Mouse (Mus musculus): ENCODE data around the gene Net1. TPM values are rescaled to one million over a fixed set of nuclear protein-coding genes. Genes with fewer than 3 reads are reported as not detected.

Gene Net1
- polyA plus RNA-seq, 1 experiment from 2014 or later, result 12.9 TPM

DNA sequence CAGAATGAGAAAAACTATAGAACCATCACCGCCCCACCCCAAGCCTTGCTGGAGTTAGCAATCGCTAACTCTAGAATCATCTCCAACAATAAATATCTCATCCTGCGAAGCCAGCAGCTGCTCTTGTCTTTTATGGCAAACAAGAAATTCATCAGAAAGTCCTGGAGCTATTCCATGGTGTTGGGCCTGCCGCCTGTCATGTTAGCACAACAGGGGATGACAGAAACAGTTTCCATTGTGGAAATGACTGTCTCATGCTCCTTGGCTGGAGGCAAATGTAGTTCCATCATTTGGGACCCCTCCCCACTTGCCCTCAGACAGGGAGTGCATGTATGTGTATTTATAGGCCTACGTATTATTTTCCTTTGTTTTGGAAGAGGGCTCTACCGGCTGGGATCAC, 41.6 kb downstream of the Net1 start:
- Histone ChIP-seq H3K4me2 (ENCODE audit: low read length) (no peak overlapping the region), H3K36me3 (ENCODE audit: control insufficient read depth, insufficient read depth, low read length) (no peaks in the 10 kb centered on the region), H3K4me1 (ENCODE audit: control insufficient read depth, insufficient read depth, low read depth, low read length) (no peaks in the 10 kb centered on the region), H3K9me3 (ENCODE audit: control insufficient read depth, low read length) (no peaks in the 10 kb centered on the region), H3K27ac (ENCODE audit: low read depth, low read length) (no peak overlapping the region), H3K27me3 (replicated peaks; ENCODE audit: control insufficient read depth, insufficient read depth, low read length) (no peaks in the 10 kb centered on the region), H3K4me3 (ENCODE audit: low read length) (no peak overlapping the region), H3K9ac (ENCODE audit: low read depth, low read length) (no peak overlapping the region)
- 74% methylated on average over 6 of the region's 6 CpGs for WGBS
- no peak for ATAC-seq

DNA sequence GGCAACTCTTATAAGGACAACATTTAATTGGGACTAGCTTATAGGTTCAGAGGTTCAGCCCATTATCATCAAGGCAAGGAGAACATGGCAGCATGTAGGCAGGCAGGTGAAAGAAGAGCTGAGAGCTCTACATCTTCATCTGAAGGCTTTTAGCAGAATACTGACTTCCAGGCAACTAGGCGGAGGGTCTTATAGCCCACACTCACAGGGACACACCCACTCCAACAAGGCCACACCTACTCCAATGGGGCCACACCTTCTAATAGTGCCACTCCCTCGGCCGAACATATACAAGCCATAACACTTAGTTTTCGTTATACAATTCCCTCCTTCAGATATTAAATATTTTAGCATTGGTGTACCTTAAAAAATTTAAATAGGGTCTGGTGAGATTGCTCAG, 45.2 kb downstream of the Net1 start:
- Histone ChIP-seq H3K4me3 (ENCODE audit: low read length) (no peak overlapping the region), H3K9me3 (ENCODE audit: control insufficient read depth, low read length) (no peaks in the 10 kb centered on the region), H3K27me3 (replicated peaks; ENCODE audit: control insufficient read depth, insufficient read depth, low read length) (no peaks in the 10 kb centered on the region), H3K4me1 (ENCODE audit: control insufficient read depth, insufficient read depth, low read depth, low read length) (no peaks in the 10 kb centered on the region), H3K4me2 (ENCODE audit: low read length) (no peak overlapping the region), H3K36me3 (ENCODE audit: control insufficient read depth, insufficient read depth, low read length) (no peaks in the 10 kb centered on the region), H3K27ac (ENCODE audit: low read depth, low read length) (no peak overlapping the region), H3K9ac (ENCODE audit: low read depth, low read length) (no peak overlapping the region)
- WGBS, result 96% methylated on average over 4 of the region's 4 CpGs
- ATAC-seq, result no peak

DNA sequence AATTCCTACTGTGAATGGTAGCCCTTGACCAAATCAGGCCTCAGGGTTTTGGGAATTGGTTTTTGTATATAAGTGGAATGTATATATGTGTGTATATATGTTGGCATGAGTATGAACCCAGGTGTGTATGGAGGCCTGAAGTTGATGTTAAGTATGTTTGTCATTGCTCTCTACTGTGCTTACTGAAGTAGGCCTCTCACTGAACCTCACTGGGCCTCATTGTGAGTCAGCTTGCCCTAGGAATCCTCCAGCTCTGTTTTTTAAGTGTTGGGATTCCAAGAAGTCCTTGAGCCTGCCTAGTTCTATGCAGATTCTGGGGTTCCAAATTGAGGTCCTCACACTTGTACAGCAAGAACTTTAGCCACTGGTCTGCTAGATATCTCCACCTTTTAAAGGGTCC, 48.1 kb downstream of the Net1 start:
- H3K4me1 ChIP-seq (ENCODE audit: control insufficient read depth, insufficient read depth, low read depth, low read length), result no peaks in the 10 kb centered on the region
- no peak overlapping the region for H3K4me3 ChIP-seq (ENCODE audit: low read length)
- no peaks in the 10 kb centered on the region for H3K36me3 ChIP-seq (ENCODE audit: control insufficient read depth, insufficient read depth, low read length)
- no peak for ATAC-seq
- H3K27ac ChIP-seq (ENCODE audit: low read depth, low read length), result no peak overlapping the region
- H3K27me3 ChIP-seq (replicated peaks; ENCODE audit: control insufficient read depth, insufficient read depth, low read length), result no peaks in the 10 kb centered on the region
- H3K9me3 ChIP-seq (ENCODE audit: control insufficient read depth, low read length), result no peaks in the 10 kb centered on the region
- H3K4me2 ChIP-seq (ENCODE audit: low read length), result no peak overlapping the region
- no peak overlapping the region for H3K9ac ChIP-seq (ENCODE audit: low read depth, low read length)

DNA sequence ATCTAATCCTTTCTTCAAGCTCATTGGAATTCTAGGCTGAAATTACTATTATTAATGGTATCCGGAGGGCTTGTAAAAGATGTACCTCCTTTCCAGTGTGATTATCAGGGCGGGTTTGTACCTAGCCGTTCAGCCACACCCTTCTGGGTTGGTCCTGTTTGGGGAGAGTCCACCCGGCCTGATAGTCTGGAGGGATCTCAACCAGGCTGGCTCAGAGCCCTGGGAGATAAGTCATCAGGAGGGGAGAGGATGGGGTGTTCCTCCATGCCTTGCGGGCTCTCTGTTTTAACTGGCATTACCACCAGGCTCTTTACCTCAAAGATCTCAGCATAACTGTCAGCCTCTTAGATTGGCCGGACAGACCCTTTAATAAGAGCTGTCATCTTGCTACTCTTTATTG, 50.9 kb downstream of the Net1 start:
- 97% methylated on average over 6 of the region's 6 CpGs for WGBS

DNA sequence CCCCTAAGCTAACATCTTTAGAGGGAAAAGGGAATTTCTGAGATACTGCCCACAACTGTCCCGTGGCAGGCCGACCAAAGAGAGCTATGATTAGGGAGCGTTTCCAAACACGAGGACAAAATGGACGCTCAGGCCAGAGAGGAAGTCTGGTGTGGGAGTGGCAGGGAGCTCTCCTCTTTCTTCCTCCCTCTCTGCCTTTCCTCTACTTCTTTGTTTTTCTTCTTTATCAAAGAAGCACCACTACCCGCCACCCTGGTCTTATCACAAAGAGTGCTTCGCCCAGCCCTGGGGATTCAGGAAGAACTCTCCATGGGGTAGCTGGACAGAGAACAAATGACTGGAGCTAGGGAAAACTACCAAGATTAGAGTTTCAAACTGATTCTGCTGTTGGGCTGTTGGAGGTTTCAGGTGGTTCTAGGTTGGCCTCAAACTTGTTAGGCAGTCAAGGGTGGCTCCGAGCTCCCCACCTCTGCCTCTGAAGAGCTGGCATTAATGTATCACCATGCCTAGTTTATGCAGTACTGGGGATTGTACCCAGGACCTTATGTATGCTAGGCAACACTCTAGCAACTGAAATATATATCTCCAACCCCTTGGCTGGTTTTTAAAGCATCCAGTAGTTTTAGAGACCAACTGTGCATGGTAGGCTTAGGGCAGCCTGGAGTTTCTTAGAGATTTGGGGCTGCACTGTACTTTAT, 51.5 kb downstream of the Net1 start:
- no peak for ATAC-seq
- WGBS, result 84% methylated on average over 8 of the region's 8 CpGs
- H3K27ac ChIP-seq (ENCODE audit: low read depth, low read length), result no peak overlapping the region
- H3K4me1 ChIP-seq (ENCODE audit: control insufficient read depth, insufficient read depth, low read depth, low read length), result no peaks in the 10 kb centered on the region
- H3K4me2 ChIP-seq (ENCODE audit: low read length), result no peak overlapping the region
- no peak overlapping the region for H3K9ac ChIP-seq (ENCODE audit: low read depth, low read length)
- no peaks in the 10 kb centered on the region for H3K36me3 ChIP-seq (ENCODE audit: control insufficient read depth, insufficient read depth, low read length)
- no peaks in the 10 kb centered on the region for H3K27me3 ChIP-seq (replicated peaks; ENCODE audit: control insufficient read depth, insufficient read depth, low read length)
- no peak overlapping the region for H3K4me3 ChIP-seq (ENCODE audit: low read length)
- no peaks in the 10 kb centered on the region for H3K9me3 ChIP-seq (ENCODE audit: control insufficient read depth, low read length)

More for the DNA sequence above, 50.9 kb downstream of the Net1 start:
- Histone ChIP-seq H3K36me3 (ENCODE audit: control insufficient read depth, insufficient read depth, low read length) (no peaks in the 10 kb centered on the region), H3K27ac (ENCODE audit: low read depth, low read length) (no peak overlapping the region), H3K4me2 (ENCODE audit: low read length) (no peak overlapping the region), H3K9me3 (ENCODE audit: control insufficient read depth, low read length) (no peaks in the 10 kb centered on the region), H3K9ac (ENCODE audit: low read depth, low read length) (no peak overlapping the region), H3K4me1 (ENCODE audit: control insufficient read depth, insufficient read depth, low read depth, low read length) (no peaks in the 10 kb centered on the region), H3K27me3 (replicated peaks; ENCODE audit: control insufficient read depth, insufficient read depth, low read length) (no peaks in the 10 kb centered on the region), H3K4me3 (ENCODE audit: low read length) (no peak overlapping the region)
- no peak for ATAC-seq

DNA sequence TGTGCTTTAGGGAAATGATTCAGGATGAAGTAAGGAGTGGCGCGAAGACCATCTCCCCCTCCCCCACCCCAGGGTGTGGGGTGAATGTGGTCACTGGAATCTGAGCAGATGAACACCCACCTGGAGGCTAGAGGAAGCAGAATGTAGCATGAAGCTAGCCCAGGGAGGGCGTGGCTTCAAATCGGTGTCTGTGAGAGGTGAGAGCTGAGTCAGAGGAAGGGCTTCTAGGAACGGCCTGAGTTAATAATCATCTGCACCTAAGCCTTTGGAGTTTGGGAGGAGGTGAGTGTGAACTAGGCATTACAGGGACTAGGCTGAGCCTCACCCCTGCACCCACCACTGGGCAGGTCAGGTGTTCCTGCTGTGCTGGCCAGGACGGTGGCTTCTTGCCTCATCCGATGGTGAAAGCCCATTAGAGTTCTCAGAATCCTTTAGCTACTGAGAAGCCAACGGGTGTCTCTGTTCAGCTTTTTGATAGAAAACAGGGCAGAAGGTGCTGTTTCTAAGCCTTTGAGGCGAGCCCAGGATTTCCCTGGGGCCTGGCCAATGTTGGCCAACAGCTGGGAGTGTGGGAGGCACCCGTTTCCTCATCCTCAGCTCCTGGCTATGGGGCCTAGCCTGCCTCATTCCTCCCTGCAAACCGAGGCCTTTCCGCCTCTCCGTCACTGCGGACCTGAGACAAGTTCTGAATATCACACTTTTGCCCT, 52.2 kb downstream of the Net1 start:
- Histone ChIP-seq H3K36me3 (ENCODE audit: control insufficient read depth, insufficient read depth, low read length) (no peaks in the 10 kb centered on the region), H3K4me1 (ENCODE audit: control insufficient read depth, insufficient read depth, low read depth, low read length) (no peaks in the 10 kb centered on the region), H3K9me3 (ENCODE audit: control insufficient read depth, low read length) (no peaks in the 10 kb centered on the region), H3K27ac (ENCODE audit: low read depth, low read length) (no peak overlapping the region), H3K9ac (ENCODE audit: low read depth, low read length) (no peak overlapping the region), H3K27me3 (replicated peaks; ENCODE audit: control insufficient read depth, insufficient read depth, low read length) (no peaks in the 10 kb centered on the region), H3K4me2 (ENCODE audit: low read length) (no peak overlapping the region), H3K4me3 (ENCODE audit: low read length) (no peak overlapping the region)
- no peak for ATAC-seq
- 87% methylated on average over 14 of the region's 14 CpGs for WGBS

DNA sequence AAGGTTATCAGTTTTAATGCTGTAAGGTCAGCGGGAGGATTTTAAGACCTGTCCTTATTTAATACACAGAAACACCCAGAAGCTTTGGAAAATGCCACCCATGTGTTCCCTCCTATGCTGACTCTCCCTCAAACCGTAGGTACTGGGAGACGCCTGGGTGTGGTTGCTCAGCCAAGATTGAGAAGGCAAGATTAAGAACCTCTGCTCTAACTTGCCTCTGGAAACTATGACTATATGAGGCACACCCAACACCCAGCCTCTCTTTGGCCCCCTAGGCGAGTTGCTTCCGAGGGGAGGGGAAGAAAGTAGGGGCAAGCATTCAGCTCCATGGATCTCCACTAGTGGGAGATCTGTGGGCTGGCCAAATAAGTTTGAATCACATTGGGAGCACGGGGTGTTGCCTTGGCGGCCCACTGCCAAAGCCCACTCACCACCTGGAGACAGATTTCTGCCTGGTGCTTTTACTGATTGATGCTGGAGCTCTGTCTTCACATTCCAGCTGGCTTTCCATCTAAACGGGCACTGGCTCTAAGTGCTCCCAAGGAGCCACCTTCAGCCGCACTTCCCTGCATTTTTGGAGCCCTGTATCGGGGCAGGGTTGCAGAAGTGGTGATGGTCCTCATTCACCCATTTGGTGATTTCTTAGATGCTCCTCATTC, 55.0 kb downstream of the Net1 start:
- Histone ChIP-seq H3K4me2 (ENCODE audit: low read length) (no peak overlapping the region), H3K9me3 (ENCODE audit: control insufficient read depth, low read length) (no peaks in the 10 kb centered on the region), H3K4me1 (ENCODE audit: control insufficient read depth, insufficient read depth, low read depth, low read length) (no peaks in the 10 kb centered on the region), H3K27me3 (replicated peaks; ENCODE audit: control insufficient read depth, insufficient read depth, low read length) (no peaks in the 10 kb centered on the region), H3K4me3 (ENCODE audit: low read length) (no peak overlapping the region), H3K36me3 (ENCODE audit: control insufficient read depth, insufficient read depth, low read length) (no peaks in the 10 kb centered on the region), H3K9ac (ENCODE audit: low read depth, low read length) (no peak overlapping the region), H3K27ac (ENCODE audit: low read depth, low read length) (no peak overlapping the region)
- no peak for ATAC-seq
- 91% methylated on average over 10 of the region's 10 CpGs for WGBS

DNA sequence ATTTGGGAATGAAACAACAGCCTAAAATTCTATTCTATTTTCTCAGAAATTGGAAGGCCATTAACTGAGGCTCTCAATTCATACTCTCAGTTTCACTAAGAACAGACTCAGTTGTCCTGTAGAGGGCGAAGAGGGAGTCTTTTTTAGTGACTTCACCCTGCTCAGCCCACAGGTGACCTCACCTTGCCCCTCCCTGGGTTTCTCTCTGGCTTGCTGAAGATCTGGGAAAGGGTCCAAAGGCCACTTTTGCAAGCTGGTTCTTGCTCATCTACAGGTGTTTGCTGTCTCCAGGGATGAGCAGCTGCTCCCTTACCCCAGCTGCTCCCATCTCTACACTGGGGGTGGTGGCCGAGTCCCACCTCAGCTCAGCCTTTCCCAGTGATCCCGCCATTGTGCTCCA, 55.7 kb downstream of the Net1 start:
- no peak overlapping the region for H3K9ac ChIP-seq (ENCODE audit: low read depth, low read length)
- H3K27ac ChIP-seq (ENCODE audit: low read depth, low read length), result no peak overlapping the region
- 82% methylated on average over 3 of the region's 3 CpGs for WGBS
- H3K9me3 ChIP-seq (ENCODE audit: control insufficient read depth, low read length), result no peaks in the 10 kb centered on the region
- no peaks in the 10 kb centered on the region for H3K36me3 ChIP-seq (ENCODE audit: control insufficient read depth, insufficient read depth, low read length)
- no peaks in the 10 kb centered on the region for H3K27me3 ChIP-seq (replicated peaks; ENCODE audit: control insufficient read depth, insufficient read depth, low read length)
- no peak overlapping the region for H3K4me3 ChIP-seq (ENCODE audit: low read length)
- no peaks in the 10 kb centered on the region for H3K4me1 ChIP-seq (ENCODE audit: control insufficient read depth, insufficient read depth, low read depth, low read length)
- no peak overlapping the region for H3K4me2 ChIP-seq (ENCODE audit: low read length)
- ATAC-seq, result no peak

DNA sequence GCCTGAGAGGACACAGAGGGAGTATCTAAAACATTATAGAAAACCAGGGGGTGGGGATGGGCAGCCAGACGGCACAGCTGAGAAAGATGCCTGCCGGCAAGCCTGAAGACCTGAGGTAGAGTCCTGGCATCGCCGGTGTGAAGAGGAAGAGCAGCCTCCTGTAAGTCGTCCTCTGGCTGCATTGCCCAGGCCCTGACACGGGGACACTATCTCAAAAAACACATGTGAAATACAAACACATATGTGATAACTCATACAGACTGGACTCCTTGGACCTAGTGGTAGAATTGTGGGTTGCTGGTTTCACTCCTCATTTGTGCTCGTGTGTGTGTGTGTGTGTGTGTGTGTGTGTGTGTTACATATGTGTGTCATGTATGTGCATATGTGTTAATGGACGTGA, 56.8 kb downstream of the Net1 start:
- no peak overlapping the region for H3K27ac ChIP-seq (ENCODE audit: low read depth, low read length)
- no peak for ATAC-seq
- H3K9ac ChIP-seq (ENCODE audit: low read depth, low read length), result no peak overlapping the region
- no peaks in the 10 kb centered on the region for H3K27me3 ChIP-seq (replicated peaks; ENCODE audit: control insufficient read depth, insufficient read depth, low read length)
- no peaks in the 10 kb centered on the region for H3K36me3 ChIP-seq (ENCODE audit: control insufficient read depth, insufficient read depth, low read length)
- no peak overlapping the region for H3K4me3 ChIP-seq (ENCODE audit: low read length)
- H3K4me1 ChIP-seq (ENCODE audit: control insufficient read depth, insufficient read depth, low read depth, low read length), result no peaks in the 10 kb centered on the region
- H3K9me3 ChIP-seq (ENCODE audit: control insufficient read depth, low read length), result no peaks in the 10 kb centered on the region
- 91% methylated on average over 8 of the region's 8 CpGs for WGBS
- no peak overlapping the region for H3K4me2 ChIP-seq (ENCODE audit: low read length)
